ENCODE assay signal across 8 mouse cellular contexts in the genomic region with DNA sequence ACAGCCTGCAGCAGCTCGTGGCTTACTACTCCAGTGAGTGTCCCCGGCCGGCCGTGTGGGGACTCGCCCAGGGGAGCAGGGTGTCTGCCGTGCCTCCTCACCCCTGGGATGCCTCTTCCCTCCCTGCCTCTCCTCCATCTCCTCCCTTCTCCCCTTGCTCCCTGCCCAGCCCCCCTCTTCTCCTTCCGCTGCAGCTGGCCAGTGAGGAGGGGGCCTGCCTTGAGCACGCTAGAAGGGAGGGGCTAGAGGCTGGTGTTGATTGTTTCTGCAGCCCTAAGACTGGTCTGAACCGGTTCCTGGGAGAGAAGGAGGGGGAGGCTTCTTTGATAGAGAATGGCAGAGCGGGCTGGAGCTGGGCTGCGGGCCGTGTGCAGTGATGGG. TPM values are rescaled to one million over a fixed set of nuclear protein-coding genes. Genes with fewer than 3 reads are reported as not detected.
DNase-seq lines count a peak whose midpoint lies in the region; ATAC-seq and TF ChIP-seq lines count a peak whose summit lies in the region.

No protein-coding gene starts in this region.

- no peak for TF ChIP-seq CTCF in heart, postnatal 0 days (IDR thresholded peaks at IDR 0.05; ENCODE audit: low read depth)

- no peak overlapping the region for H3K4me2 ChIP-seq in heart, postnatal 0 days (ENCODE audit: low read depth, low read length)
- H3K4me2 ChIP-seq in intestine, embryonic 14.5 days (ENCODE audit: low read length): peak overlapping the region; percentile 36
- peak overlapping the region; percentile 33 for H3K4me2 ChIP-seq in neural tube, embryonic 15.5 days

- ATAC-seq in heart, postnatal 0 days (ENCODE audit: insufficient read depth, low read depth): peak; percentile 37
- peak; percentile 87 for ATAC-seq in intestine, embryonic 14.5 days (replicated peaks; ENCODE audit: low FRiP score, low TSS enrichment, low read depth)
- peak; percentile 95 for ATAC-seq in neural tube, embryonic 15.5 days (ENCODE audit: low FRiP score)

- H3K9ac ChIP-seq in heart, postnatal 0 days (replicated peaks; ENCODE audit: low read depth, low read length): no peak overlapping the region
- H3K9ac ChIP-seq in intestine, embryonic 14.5 days (ENCODE audit: low read length): peak overlapping the region; percentile 50
- peak overlapping the region; percentile 39 for H3K9ac ChIP-seq in neural tube, embryonic 15.5 days (replicated peaks)

- no peaks in the 10 kb centered on the region for H3K4me1 ChIP-seq in heart, postnatal 0 days (ENCODE audit: control insufficient read depth, insufficient read depth)
- H3K4me1 ChIP-seq in intestine, embryonic 14.5 days (replicated peaks; ENCODE audit: control insufficient read depth, insufficient read depth, low read length): peaks cover 42% of the 10 kb centered on the region
- peaks cover 54% of the 10 kb centered on the region for H3K4me1 ChIP-seq in neural tube, embryonic 15.5 days

- H3K36me3 ChIP-seq in heart, postnatal 0 days (replicated peaks; ENCODE audit: control insufficient read depth, insufficient read depth, low read length): peaks cover 16% of the 10 kb centered on the region; the same call in 1 of the 2 replicates
- peaks cover 68% of the 10 kb centered on the region for H3K36me3 ChIP-seq in intestine, embryonic 14.5 days (ENCODE audit: control insufficient read depth, insufficient read depth, low read length)
- H3K36me3 ChIP-seq in neural tube, embryonic 15.5 days: peaks cover 52% of the 10 kb centered on the region

- peak; percentile 13 for DNase-seq in heart, postnatal 0 days (ENCODE audit: low spot score)
- no peak for DNase-seq in heart, postnatal 25 days (ENCODE audit: low spot score)
- peak; percentile 55 for DNase-seq in urinary bladder, postnatal 14 days (ENCODE audit: low spot score)
- no peak for DNase-seq in urinary bladder, postnatal 25 days (ENCODE audit: low spot score)
- DNase-seq in intestine, embryonic 14.5 days (ENCODE audit: low spot score): peak; percentile 87
- DNase-seq in c-Kit-positive CD71-positive TER-119-positive erythroid progenitor cells, embryonic 14.5 days (ENCODE audit: low spot score): no peak
- DNase-seq in right cerebral cortex, postnatal 36 days (ENCODE audit: low spot score in 2 of 2): no peak

- no peaks in the 10 kb centered on the region for H3K9me3 ChIP-seq in heart, postnatal 0 days (replicated peaks; ENCODE audit: control insufficient read depth, low read length)
- no peaks in the 10 kb centered on the region for H3K9me3 ChIP-seq in intestine, embryonic 14.5 days (ENCODE audit: control insufficient read depth, low read length)
- H3K9me3 ChIP-seq in neural tube, embryonic 15.5 days (replicated peaks): no peaks in the 10 kb centered on the region

- no peaks in the 10 kb centered on the region for H3K27me3 ChIP-seq in heart, postnatal 0 days (ENCODE audit: control insufficient read depth, insufficient read depth, low read length)
- no peaks in the 10 kb centered on the region for H3K27me3 ChIP-seq in intestine, embryonic 14.5 days (replicated peaks; ENCODE audit: control insufficient read depth, insufficient read depth, low read length)
- no peaks in the 10 kb centered on the region for H3K27me3 ChIP-seq in neural tube, embryonic 15.5 days (replicated peaks)

- no peak overlapping the region for H3K27ac ChIP-seq in heart, postnatal 0 days (ENCODE audit: low read depth)
- H3K27ac ChIP-seq in intestine, embryonic 14.5 days (ENCODE audit: low read depth): peak overlapping the region; percentile 93
- H3K27ac ChIP-seq in neural tube, embryonic 15.5 days (replicated peaks): peak overlapping the region; percentile 94

- H3K4me3 ChIP-seq in heart, postnatal 0 days (ENCODE audit: low read depth, low read length): no peak overlapping the region
- H3K4me3 ChIP-seq in intestine, embryonic 14.5 days (ENCODE audit: low read depth, low read length): no peak overlapping the region
- no peak overlapping the region for H3K4me3 ChIP-seq in neural tube, embryonic 15.5 days (replicated peaks)

- intact Hi-C loops in heart, postnatal 25 days (cut with DNase I): no loop called here

- TF ChIP-seq EP300 in heart, postnatal 0 days (IDR thresholded peaks at IDR 0.05; ENCODE audit: low read depth): no peak

- WGBS in heart, postnatal 0 days: 35% methylated on average over 12 of the region's 12 CpGs
- WGBS in intestine, embryonic 14.5 days: 5% methylated on average over 11 of the region's 12 CpGs
- 4% methylated on average over 12 of the region's 12 CpGs for WGBS in neural tube, embryonic 15.5 days

RNA-seq across cellular contexts. Expression of a gene that starts 46.5 kb away (rescaled TPM):
- total RNA-seq in heart, postnatal 0 days (2014; rRNA removed; ENCODE audit: low replicate concordance): 14.2 and 15.5 TPM in 2 replicates
- 2.5 and 2.9 TPM in 2 replicates for polyA plus RNA-seq in heart, postnatal 0 days (2015; fragmentation: Nextera tagmentation; extraction: Ambion mirVana)
- total RNA-seq in heart, postnatal 25 days (2021): 1 to 10 TPM; 2.9 to 5.1 TPM
- polyA plus RNA-seq in intestine, embryonic 14.5 days (2014; fragmentation: Nextera tagmentation; extraction: Ambion mirVana): 15.4 and 17.5 TPM in 2 replicates
- 25.4 and 33.0 TPM in 2 replicates for polyA plus RNA-seq in neural tube, embryonic 15.5 days (2015; fragmentation: Nextera tagmentation; extraction: Ambion mirVana)

Comparison
In these comparisons a context has a peak if more than half of its experiments do, and no peak if none do; other contexts are left out.
1. DNase-seq: peak in heart, postnatal 0 days (single experiment), urinary bladder, postnatal 14 days (single experiment) and intestine, embryonic 14.5 days (single experiment); none in heart, postnatal 25 days (single experiment), urinary bladder, postnatal 25 days (single experiment), c-Kit-positive CD71-positive TER-119-positive erythroid progenitor cells, embryonic 14.5 days (single experiment) and right cerebral cortex, postnatal 36 days (0 of 2).
2. ATAC-seq: peak in every context shown above with its lines; median percentile 95 in neural tube, embryonic 15.5 days; 87 in intestine, embryonic 14.5 days; 37 in heart, postnatal 0 days.